Mouse (Mus musculus): ENCODE results near the gene Cdc42ep5.

DNA sequence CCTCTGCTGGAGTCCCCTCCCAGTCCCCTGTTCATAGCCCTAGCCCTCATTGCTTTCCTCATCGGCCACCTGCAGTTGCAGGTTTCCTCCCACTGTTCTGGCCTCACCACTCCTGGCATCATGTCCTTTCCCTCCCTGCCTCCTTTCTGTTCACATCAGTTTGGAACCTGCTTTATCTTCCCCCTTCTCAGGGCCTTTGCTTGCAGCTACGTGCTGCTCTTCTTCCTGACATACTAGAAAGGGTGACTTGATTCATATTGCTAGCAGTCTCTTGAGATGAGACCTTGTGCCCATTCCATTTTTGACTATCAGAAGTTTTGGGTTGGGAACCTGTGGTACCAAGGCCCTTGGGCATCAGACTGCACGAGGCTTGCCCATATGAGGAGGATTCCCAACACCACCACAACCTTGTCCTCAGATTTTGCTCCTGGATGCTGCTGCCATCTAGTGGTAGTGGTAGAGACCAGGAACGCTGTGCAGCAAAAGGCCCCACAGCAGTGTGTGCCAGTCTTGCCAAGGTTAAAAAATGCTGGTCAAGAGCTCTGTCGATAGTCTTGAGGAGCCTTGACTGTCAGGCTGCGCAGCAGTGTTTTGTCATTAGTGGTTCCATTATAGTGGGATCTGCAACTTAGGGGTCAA lies 19.0 kb downstream of the Cdc42ep5 start:
- TF ChIP-seq CTCF (IDR thresholded peaks at IDR 0.05; ENCODE audit: borderline replicate concordance, control insufficient read depth, extremely low read depth, insufficient read depth, low read length, poor library complexity), result peak; percentile 75; the same call in 1 of the 2 replicates
- TF ChIP-seq POLR2A (IDR thresholded peaks at IDR 0.05; ENCODE audit: control insufficient read depth, extremely low read depth, insufficient read depth, low read length, poor library complexity), result no peak
